In the genomic region with DNA sequence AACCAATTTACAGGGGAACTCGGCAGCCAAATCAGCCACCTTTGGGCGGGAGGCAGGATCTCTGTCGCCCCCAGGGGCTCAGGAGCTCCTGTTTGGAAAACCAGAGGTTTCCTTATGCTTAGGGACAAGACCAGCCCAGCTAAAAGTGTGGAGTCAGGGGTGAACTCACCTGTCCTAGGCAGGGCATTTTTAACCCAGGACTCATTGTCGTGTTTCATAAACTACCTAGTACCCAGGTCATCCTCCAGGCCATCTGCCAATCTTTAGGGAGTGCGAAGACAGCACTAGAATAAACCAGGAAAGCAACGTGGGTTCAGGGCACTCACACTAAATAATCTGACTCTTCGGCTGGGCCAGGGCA, we compare ENCODE assay signal across 10 mouse cellular contexts.
DNase-seq lines count a peak whose midpoint lies in the region; ATAC-seq and TF ChIP-seq lines count a peak whose summit lies in the region.
"Had no signal": no experiment of that assay in that cellular context is flagged by ENCODE, and none has a peak within 500 bp of the region (broad histone marks: within the 10 kb centered on the region; RNA-seq: fewer than 3 reads in every experiment).

No protein-coding gene starts in this region.

- no peaks in the 10 kb centered on the region for H3K27me3 ChIP-seq in heart, embryonic 14.5 days (ENCODE audit: control insufficient read depth, insufficient read depth, low read length)
- H3K27me3 ChIP-seq in midbrain, embryonic 11.5 days (ENCODE audit: control insufficient read depth, insufficient read depth, low read length) = no peaks in the 10 kb centered on the region
- H3K27me3 ChIP-seq in midbrain, embryonic 16.5 days (ENCODE audit: control insufficient read depth, insufficient read depth, low read depth, low read length) = no peaks in the 10 kb centered on the region
- H3K27me3 ChIP-seq in hindbrain, embryonic 14.5 days (ENCODE audit: control insufficient read depth, insufficient read depth, low read length) = no peaks in the 10 kb centered on the region
- peaks cover 11% of the 10 kb centered on the region; the same call in 1 of the 2 replicates for H3K27me3 ChIP-seq in neural tube, embryonic 13.5 days

- no peak overlapping the region for H3K9ac ChIP-seq in heart, embryonic 14.5 days (ENCODE audit: low read length)
- peak overlapping the region; percentile 42; the same call in 1 of the 2 replicates for H3K9ac ChIP-seq in midbrain, embryonic 11.5 days (ENCODE audit: low read length)
- H3K9ac ChIP-seq in midbrain, embryonic 16.5 days (ENCODE audit: low read depth, low read length) = no peak overlapping the region
- no peak overlapping the region for H3K9ac ChIP-seq in hindbrain, embryonic 14.5 days
- no peak overlapping the region for H3K9ac ChIP-seq in neural tube, embryonic 13.5 days

- no peaks in the 10 kb centered on the region for H3K9me3 ChIP-seq in heart, embryonic 14.5 days (ENCODE audit: control insufficient read depth, low read length)
- H3K9me3 ChIP-seq in midbrain, embryonic 11.5 days (ENCODE audit: control insufficient read depth, low read length) = no peaks in the 10 kb centered on the region
- no peaks in the 10 kb centered on the region for H3K9me3 ChIP-seq in midbrain, embryonic 16.5 days (replicated peaks; ENCODE audit: control insufficient read depth, low read length, poor library complexity, severe bottlenecking)
- H3K9me3 ChIP-seq in hindbrain, embryonic 14.5 days (ENCODE audit: control insufficient read depth, low read length) = no peaks in the 10 kb centered on the region
- H3K9me3 ChIP-seq in neural tube, embryonic 13.5 days = no peaks in the 10 kb centered on the region

- no peaks in the 10 kb centered on the region for H3K36me3 ChIP-seq in heart, embryonic 14.5 days (ENCODE audit: control insufficient read depth, insufficient read depth, low read length)
- no peaks in the 10 kb centered on the region for H3K36me3 ChIP-seq in midbrain, embryonic 11.5 days (ENCODE audit: control insufficient read depth, insufficient read depth, low read length)
- no peaks in the 10 kb centered on the region for H3K36me3 ChIP-seq in midbrain, embryonic 16.5 days (ENCODE audit: control insufficient read depth, insufficient read depth, low read length)
- H3K36me3 ChIP-seq in hindbrain, embryonic 14.5 days (replicated peaks; ENCODE audit: control insufficient read depth, insufficient read depth) = no peaks in the 10 kb centered on the region
- no peaks in the 10 kb centered on the region for H3K36me3 ChIP-seq in neural tube, embryonic 13.5 days

- TF ChIP-seq CTCF in layer of hippocampus, adult 2 months (conservative IDR thresholded peaks at IDR 0.05) = no peak

- DNase-seq in heart, adult 11 months = no peak
- DNase-seq in midbrain, embryonic 11.5 days (ENCODE audit: low spot score, missing footprints) = no peak
- no peak for DNase-seq in hindbrain, embryonic 14.5 days (ENCODE audit: low spot score)
- no peak for DNase-seq in urinary bladder, adult 18-20 months (ENCODE audit: low spot score in 2 of 2)
- DNase-seq in layer of hippocampus, adult 2 months (ENCODE audit: low spot score in 2 of 2) = no peak
- DNase-seq: layer of hippocampus, adult 9-11 months had no signal

- 59% methylated on average over 7 of the region's 7 CpGs for WGBS in heart, embryonic 14.5 days
- WGBS in midbrain, embryonic 11.5 days = 45% methylated on average over 7 of the region's 7 CpGs
- WGBS in midbrain, embryonic 16.5 days = 62% methylated on average over 7 of the region's 7 CpGs
- 53% methylated on average over 7 of the region's 7 CpGs for WGBS in hindbrain, embryonic 14.5 days
- 49% methylated on average over 7 of the region's 7 CpGs for WGBS in neural tube, embryonic 13.5 days

- no peak for ATAC-seq in heart, embryonic 14.5 days (ENCODE audit: insufficient number of reproducible peaks, insufficient read depth, low FRiP score, low read depth)
- ATAC-seq in midbrain, embryonic 11.5 days (ENCODE audit: low FRiP score) = 0 out of 2 replicates have a peak, but pooled peaks have one; percentile 11
- ATAC-seq in midbrain, embryonic 16.5 days = no peak
- no peak for ATAC-seq in hindbrain, embryonic 14.5 days (ENCODE audit: low FRiP score)
- 0 out of 2 replicates have a peak, but pooled peaks have one; percentile 8 for ATAC-seq in neural tube, embryonic 13.5 days (ENCODE audit: low read depth)

- peak overlapping the region; percentile 42 for H3K4me2 ChIP-seq in heart, embryonic 14.5 days (ENCODE audit: low read length)
- peak overlapping the region; percentile 39 for H3K4me2 ChIP-seq in midbrain, embryonic 11.5 days
- no peak overlapping the region for H3K4me2 ChIP-seq in midbrain, embryonic 16.5 days (ENCODE audit: low read length)
- peak overlapping the region; percentile 22; the same call in 1 of the 2 replicates for H3K4me2 ChIP-seq in hindbrain, embryonic 14.5 days (replicated peaks)
- H3K4me2 ChIP-seq in neural tube, embryonic 13.5 days = peak overlapping the region; percentile 32; the same call in 1 of the 2 replicates

- H3K4me1 ChIP-seq in heart, embryonic 14.5 days (ENCODE audit: control insufficient read depth in 2 of 2, insufficient read depth in 2 of 2, low read length in 2 of 2) = peaks cover 16% of the 10 kb centered on the region in 2 experiments
- no peaks in the 10 kb centered on the region for H3K4me1 ChIP-seq in midbrain, embryonic 11.5 days (ENCODE audit: control insufficient read depth, insufficient read depth, low read length)
- peaks cover 3% of the 10 kb centered on the region; the same call in 1 of the 2 replicates for H3K4me1 ChIP-seq in midbrain, embryonic 16.5 days (ENCODE audit: control insufficient read depth, insufficient read depth, low read length)
- 0 out of 2 replicates have a peak, but pooled peaks cover under 1% of the 10 kb centered on the region for H3K4me1 ChIP-seq in hindbrain, embryonic 14.5 days (replicated peaks; ENCODE audit: control insufficient read depth, insufficient read depth, low read length)
- H3K4me1 ChIP-seq in neural tube, embryonic 13.5 days (replicated peaks) = peaks cover 23% of the 10 kb centered on the region
- H3K4me1 ChIP-seq: megakaryocyte, embryonic 14.5 days had no signal

- H3K4me3 ChIP-seq in heart, embryonic 14.5 days (ENCODE audit: control insufficient read depth in 1 of 2, insufficient read depth in 1 of 2, low read depth in 1 of 2, low read length in 2 of 2) = no peak overlapping the region
- peak overlapping the region; percentile 19; the same call in 1 of the 2 replicates for H3K4me3 ChIP-seq in midbrain, embryonic 11.5 days (ENCODE audit: low read depth, low read length)
- no peak overlapping the region for H3K4me3 ChIP-seq in midbrain, embryonic 16.5 days (ENCODE audit: low read depth, low read length)
- no peak overlapping the region for H3K4me3 ChIP-seq in hindbrain, embryonic 14.5 days (replicated peaks; ENCODE audit: low read length)
- H3K4me3 ChIP-seq in neural tube, embryonic 13.5 days = no peak overlapping the region
- no peak overlapping the region for H3K4me3 ChIP-seq in layer of hippocampus, adult 2 months
- H3K4me3 ChIP-seq: megakaryocyte, embryonic 14.5 days had no signal

- H3K27ac ChIP-seq in heart, embryonic 14.5 days (replicated peaks in 1 of 2; ENCODE audit: control insufficient read depth in 1 of 2, insufficient read depth in 1 of 2, low read depth in 2 of 2, low read length in 2 of 2) = no peak overlapping the region
- H3K27ac ChIP-seq in midbrain, embryonic 11.5 days (ENCODE audit: low read depth, low read length) = no peak overlapping the region
- H3K27ac ChIP-seq in midbrain, embryonic 16.5 days (ENCODE audit: low read length) = no peak overlapping the region
- no peak overlapping the region for H3K27ac ChIP-seq in hindbrain, embryonic 14.5 days
- H3K27ac ChIP-seq in neural tube, embryonic 13.5 days (replicated peaks) = no peak overlapping the region
- no peak overlapping the region for H3K27ac ChIP-seq in layer of hippocampus, adult 2 months

Comparison
In these comparisons a context has a peak if more than half of its experiments do, and no peak if none do; other contexts are left out.
1. ATAC-seq: peak in midbrain, embryonic 11.5 days (single experiment) and neural tube, embryonic 13.5 days (single experiment); none in heart, embryonic 14.5 days (single experiment), midbrain, embryonic 16.5 days (single experiment) and hindbrain, embryonic 14.5 days (single experiment).